Mouse (Mus musculus): Measurements from ENCODE around the gene Phb2. TPM values are rescaled to one million over a fixed set of nuclear protein-coding genes. Genes with fewer than 3 reads are reported as not detected.
A peak's percentile ranks its signal among the peaks of the same experiment; 100 is the strongest.

Gene Phb2
- total and polyA plus RNA-seq, 2 experiments from 2014 or later: 218 to 270 TPM

GRCm38 (mm10) chr6:124669234-124669859, 42.8 kb upstream of the Phb2 start:
- no peaks in the 10 kb centered on the region for H3K27me3 ChIP-seq (ENCODE audit: insufficient read depth, low read length)
- no peaks in the 10 kb centered on the region for H3K36me3 ChIP-seq (ENCODE audit: insufficient read depth, low read length)
- TF ChIP-seq CTCF (IDR thresholded peaks at IDR 0.05; ENCODE audit: low read depth): no peak
- H3K4me2 ChIP-seq (ENCODE audit: low read depth, low read length): no peak overlapping the region
- 90% methylated on average over 11 of the region's 11 CpGs for WGBS
- no peak for DNase-seq (ENCODE audit: low spot score)
- no peak overlapping the region for H3K4me3 ChIP-seq (ENCODE audit: low read length)
- no peak for ATAC-seq
- 0 out of 2 replicates have a peak, but pooled peaks cover under 1% of the 10 kb centered on the region for H3K4me1 ChIP-seq (ENCODE audit: insufficient read depth, low read length)
- no peak overlapping the region for H3K27ac ChIP-seq
- no peaks in the 10 kb centered on the region for H3K9me3 ChIP-seq (ENCODE audit: low read length)
- H3K9ac ChIP-seq (replicated peaks; ENCODE audit: low read length): no peak overlapping the region

- H3K9me3 ChIP-seq (ENCODE audit: low read length): no peaks in the 10 kb centered on the region
- H3K27ac ChIP-seq: no peak overlapping the region
- no peaks in the 10 kb centered on the region for H3K4me1 ChIP-seq (ENCODE audit: insufficient read depth, low read length)
- no peak overlapping the region for H3K9ac ChIP-seq (replicated peaks; ENCODE audit: low read length)
- H3K4me2 ChIP-seq (ENCODE audit: low read depth, low read length): no peak overlapping the region
- no peaks in the 10 kb centered on the region for H3K27me3 ChIP-seq (ENCODE audit: insufficient read depth, low read length)
- TF ChIP-seq CTCF (IDR thresholded peaks at IDR 0.05; ENCODE audit: low read depth): no peak
- DNase-seq (ENCODE audit: low spot score) (no peak), ATAC-seq (no peak)
- WGBS: 89% methylated on average over 7 of the region's 7 CpGs
- no peak overlapping the region for H3K4me3 ChIP-seq (ENCODE audit: low read length)
- no peaks in the 10 kb centered on the region for H3K36me3 ChIP-seq (ENCODE audit: insufficient read depth, low read length)
Observed at GRCm38 (mm10) chr6:124670281-124670900, 41.7 kb upstream of the Phb2 start.

GRCm38 (mm10) chr6:124672100-124672499, 40.0 kb upstream of the Phb2 start:
- ATAC-seq (no peak), DNase-seq (ENCODE audit: low spot score) (no peak)
- Histone ChIP-seq H3K4me2 (ENCODE audit: low read depth, low read length) (no peak overlapping the region), H3K4me1 (ENCODE audit: insufficient read depth, low read length) (no peaks in the 10 kb centered on the region), H3K27ac (no peak overlapping the region), H3K36me3 (ENCODE audit: insufficient read depth, low read length) (no peaks in the 10 kb centered on the region), H3K9ac (replicated peaks; ENCODE audit: low read length) (no peak overlapping the region), H3K4me3 (ENCODE audit: low read length) (no peak overlapping the region), H3K9me3 (ENCODE audit: low read length) (no peaks in the 10 kb centered on the region), H3K27me3 (ENCODE audit: insufficient read depth, low read length) (no peaks in the 10 kb centered on the region)
- TF ChIP-seq CTCF (IDR thresholded peaks at IDR 0.05; ENCODE audit: low read depth): no peak
- 79% methylated on average over 6 of the region's 6 CpGs for WGBS

- Histone ChIP-seq H3K27me3 (ENCODE audit: insufficient read depth, low read length) (no peaks in the 10 kb centered on the region), H3K4me1 (ENCODE audit: insufficient read depth, low read length) (no peaks in the 10 kb centered on the region), H3K4me2 (ENCODE audit: low read depth, low read length) (no peak overlapping the region), H3K9me3 (ENCODE audit: low read length) (no peaks in the 10 kb centered on the region), H3K9ac (replicated peaks; ENCODE audit: low read length) (no peak overlapping the region), H3K36me3 (ENCODE audit: insufficient read depth, low read length) (no peaks in the 10 kb centered on the region), H3K27ac (0 out of 2 replicates have a peak overlapping the region, but pooled peaks have one; percentile 7), H3K4me3 (ENCODE audit: low read length) (no peak overlapping the region)
- WGBS: 72% methylated on average over 9 of the region's 9 CpGs
- ATAC-seq: no peak
- DNase-seq (ENCODE audit: low spot score): peak; percentile 12
- TF ChIP-seq CTCF (IDR thresholded peaks at IDR 0.05; ENCODE audit: low read depth): no peak
Observed at GRCm38 (mm10) chr6:124673619-124674018, 38.5 kb upstream of the Phb2 start.

- Histone ChIP-seq H3K9me3 (ENCODE audit: low read length) (no peaks in the 10 kb centered on the region), H3K4me2 (ENCODE audit: low read depth, low read length) (no peak overlapping the region), H3K27me3 (ENCODE audit: insufficient read depth, low read length) (no peaks in the 10 kb centered on the region), H3K4me1 (ENCODE audit: insufficient read depth, low read length) (no peaks in the 10 kb centered on the region), H3K27ac (no peak overlapping the region), H3K36me3 (ENCODE audit: insufficient read depth, low read length) (no peaks in the 10 kb centered on the region), H3K4me3 (ENCODE audit: low read length) (no peak overlapping the region), H3K9ac (replicated peaks; ENCODE audit: low read length) (no peak overlapping the region)
- ATAC-seq (no peak), DNase-seq (ENCODE audit: low spot score) (no peak)
- WGBS: 98% methylated on average over 7 of the region's 7 CpGs
- TF ChIP-seq CTCF (IDR thresholded peaks at IDR 0.05; ENCODE audit: low read depth): no peak
Observed at GRCm38 (mm10) chr6:124674591-124674990, 37.5 kb upstream of the Phb2 start.

GRCm38 (mm10) chr6:124676171-124676570, 36.0 kb upstream of the Phb2 start:
- DNase-seq (ENCODE audit: low spot score) (no peak), ATAC-seq (no peak)
- WGBS: 89% methylated on average over 6 of the region's 6 CpGs
- H3K27me3 ChIP-seq (ENCODE audit: insufficient read depth, low read length): no peaks in the 10 kb centered on the region
- no peaks in the 10 kb centered on the region for H3K9me3 ChIP-seq (ENCODE audit: low read length)
- H3K4me1 ChIP-seq (ENCODE audit: insufficient read depth, low read length): no peaks in the 10 kb centered on the region
- H3K27ac ChIP-seq: no peak overlapping the region
- H3K36me3 ChIP-seq (ENCODE audit: insufficient read depth, low read length): no peaks in the 10 kb centered on the region
- H3K4me3 ChIP-seq (ENCODE audit: low read length): no peak overlapping the region
- TF ChIP-seq CTCF (IDR thresholded peaks at IDR 0.05; ENCODE audit: low read depth): no peak
- no peak overlapping the region for H3K9ac ChIP-seq (replicated peaks; ENCODE audit: low read length)
- no peak overlapping the region for H3K4me2 ChIP-seq (ENCODE audit: low read depth, low read length)

GRCm38 (mm10) chr6:124678769-124679168, 33.4 kb upstream of the Phb2 start:
- no peak for TF ChIP-seq CTCF (IDR thresholded peaks at IDR 0.05; ENCODE audit: low read depth)

More at GRCm38 (mm10) chr6:124678769-124679168, 33.4 kb upstream of the Phb2 start:
- Histone ChIP-seq H3K4me1 (ENCODE audit: insufficient read depth, low read length) (no peaks in the 10 kb centered on the region), H3K4me2 (ENCODE audit: low read depth, low read length) (no peak overlapping the region), H3K9me3 (ENCODE audit: low read length) (no peaks in the 10 kb centered on the region), H3K9ac (replicated peaks; ENCODE audit: low read length) (no peak overlapping the region), H3K36me3 (ENCODE audit: insufficient read depth, low read length) (no peaks in the 10 kb centered on the region), H3K27ac (no peak overlapping the region), H3K27me3 (ENCODE audit: insufficient read depth, low read length) (no peaks in the 10 kb centered on the region), H3K4me3 (ENCODE audit: low read length) (no peak overlapping the region)
- DNase-seq (ENCODE audit: low spot score) (no peak), ATAC-seq (no peak)
- WGBS: 94% methylated on average over 7 of the region's 7 CpGs

All from hindbrain, postnatal 0 days (tissue).